Mouse (Mus musculus) G1E (cell line): ENCODE measurements around the gene Olfr1160. TPM values are rescaled to one million over a fixed set of nuclear protein-coding genes. Genes with fewer than 3 reads are reported as not detected.

ENCODE experiments used
- ATAC-seq: 2 replicates; pipeline ENCODE4 v1.8.0; 2016; ENCODE audit warnings: mild to moderate bottlenecking; ENCODE audit not compliant: insufficient number of reproducible peaks, poor library complexity, low FRiP score, severe bottlenecking; ENCODE audit errors: extremely low read depth
- DNase-seq: peaks from one replicate; pipeline ENCODE4 v3.0.0; 2012; ENCODE audit warnings: low spot score
- H3K27me3 ChIP-seq: 2 replicates; pipeline ENCODE4 v1.6.1; 2012; ENCODE audit warnings: mild to moderate bottlenecking, low read length, inconsistent platforms; ENCODE audit not compliant: insufficient read depth
- H3K36me3 ChIP-seq: replicated peaks from 2 replicates; pipeline ENCODE3; 2012; ENCODE audit warnings: mild to moderate bottlenecking, inconsistent platforms
- H3K4me1 ChIP-seq: 2 replicates; pipeline ENCODE4 v1.6.1; 2012; ENCODE audit warnings: low read depth, low read length, inconsistent platforms, mixed read lengths; ENCODE audit not compliant: insufficient read depth
- H3K4me3 ChIP-seq: 2 replicates; pipeline ENCODE4 v1.5.1; 2012; ENCODE audit warnings: low read depth, mild to moderate bottlenecking, inconsistent platforms, low read length, moderate library complexity, mixed read lengths
- H3K9me3 ChIP-seq: replicated peaks from 2 replicates; pipeline ENCODE4 v1.6.1; 2012; ENCODE audit warnings: inconsistent platforms
- CTCF ChIP-seq: IDR thresholded peaks from 2 replicates; pipeline ENCODE4 v1.5.1; 2012; ENCODE audit warnings: low read depth, low read length, inconsistent platforms, mixed read lengths
- GATA1 ChIP-seq: IDR thresholded peaks from 2 replicates; pipeline ENCODE4 v1.6.1; 2012; ENCODE audit warnings: borderline replicate concordance, low read length, inconsistent platforms, mixed read lengths
- GATA2 ChIP-seq: IDR thresholded peaks from 2 replicates; pipeline ENCODE4 v1.6.1; 2012; ENCODE audit warnings: low read depth, low read length, inconsistent platforms, borderline replicate concordance
- POLR2AphosphoS5 ChIP-seq: IDR thresholded peaks from 2 replicates; pipeline ENCODE4 v1.6.1; 2012; ENCODE audit warnings: low read depth, low read length, inconsistent platforms; ENCODE audit not compliant: insufficient replicate concordance
- TAL1 ChIP-seq: conservative IDR thresholded peaks from 2 replicates; pipeline ENCODE4 v1.6.1; 2012; ENCODE audit warnings: low read depth, low read length, inconsistent platforms, mixed read lengths
- polyA plus RNA-seq: library from polyadenylated mRNA; stranded (reverse); fragments of >175 nt; gene quantifications from 2 replicates; pipeline ENCODE4 v1.2.3, GENCODE M21; 2012
- total RNA-seq, 2 experiments: library from RNA; stranded (forward) in 1 of 2; stranded (reverse) in 1 of 2; fragments of 200-1000 nt in 1 of 2; fragments of >200 nt in 1 of 2; fragmentation: Nextera tagmentation in 1 of 2; gene quantifications; 2 replicates each; pipeline ENCODE4 v1.2.3; 2014 to 2017

Olfr1160 gene
- total and polyA plus RNA-seq, 3 experiments = 0.16 TPM; not detected in 2

DNA sequence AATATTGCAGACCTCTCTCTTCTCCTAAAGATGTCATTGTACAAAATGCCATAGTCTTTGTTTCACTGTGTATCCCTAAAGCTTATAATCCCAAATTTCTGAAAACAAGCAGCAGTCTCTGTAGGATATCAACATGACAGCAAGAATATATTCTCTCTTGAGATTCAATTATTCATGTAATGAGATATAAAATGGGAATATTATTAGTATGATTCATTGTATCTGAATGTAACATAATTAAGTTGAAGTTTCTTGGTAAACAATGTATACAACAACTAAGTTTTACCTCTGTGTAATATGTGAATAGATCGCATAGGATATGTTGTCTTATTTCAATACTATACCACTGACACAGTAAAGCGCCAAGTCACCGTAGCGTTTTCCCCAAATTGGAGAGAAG lies 39.9 kb downstream of the Olfr1160 start, which contains the start of gene Olfr1157:
TSS of gene Olfr1157 (minus strand) at position 101 of the 400 bp plus-strand sequence.
- Histone ChIP-seq H3K4me3 (no peak within 1 kb of the TSS), H3K27me3 (no peaks in the 10 kb centered on the region), H3K4me1 (no peaks in the 10 kb centered on the region), H3K36me3 (no peaks in the 10 kb centered on the region), H3K9me3 (no peaks in the 10 kb centered on the region)
- TF ChIP-seq GATA1 = no peak
- ATAC-seq (no peak), DNase-seq (no peak)

DNA sequence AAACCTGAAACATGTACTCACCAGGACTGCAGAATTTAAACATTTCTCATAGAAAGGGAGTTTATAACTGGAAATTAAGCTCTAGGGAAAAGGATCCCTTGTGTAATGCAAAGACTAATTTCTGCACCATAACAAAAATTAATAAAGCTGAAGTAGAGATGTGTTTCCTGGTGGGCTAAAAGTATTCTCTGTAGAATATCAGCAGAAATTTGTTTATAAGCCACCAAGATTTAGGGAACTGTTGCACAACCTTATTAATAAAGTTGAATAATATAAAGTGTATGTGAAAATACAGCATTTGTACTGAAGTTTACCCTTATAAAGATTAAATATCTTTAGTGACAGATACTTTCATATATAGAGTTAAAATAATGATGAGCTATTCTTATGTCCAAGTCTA lies 55.1 kb downstream of the Olfr1160 start, which contains the start of gene Olfr1156:
TSS of gene Olfr1156 (minus strand) at position 101 of the 400 bp plus-strand sequence.
- no peak for ATAC-seq
- H3K27me3 ChIP-seq = no peaks in the 10 kb centered on the region
- no peak within 1 kb of the TSS for H3K4me3 ChIP-seq
- H3K9me3 ChIP-seq = no peaks in the 10 kb centered on the region
- H3K36me3 ChIP-seq = no peaks in the 10 kb centered on the region
- no peak for TF ChIP-seq TAL1
- TF ChIP-seq GATA1 = no peak
- TF ChIP-seq CTCF = no peak
- no peak for TF ChIP-seq POLR2AphosphoS5
- TF ChIP-seq GATA2 = no peak
- no peaks in the 10 kb centered on the region for H3K4me1 ChIP-seq
- DNase-seq = no peak

Other genes with a start within 250 kb of the Olfr1160 start
Only the 20 nearest of the 23 such genes appear.
- not detected in 2 replicates for gene Olfr1145, start 198.4 kb downstream of the Olfr1160 start, total RNA-seq (2014; fragmentation: Nextera tagmentation)
- gene Olfr1145, start 198.4 kb downstream of the Olfr1160 start, total RNA-seq (2017) = not detected in 2 replicates
- gene Olfr1145, start 198.4 kb downstream of the Olfr1160 start, polyA plus RNA-seq = not detected in 2 replicates
- not detected in 2 replicates for gene Olfr1148, start 177.7 kb downstream of the Olfr1160 start, total RNA-seq (2014; fragmentation: Nextera tagmentation)
- 0.11 TPM in 1 of 2 replicates, not detected in the other for gene Olfr1148, start 177.7 kb downstream of the Olfr1160 start, total RNA-seq (2017)
- gene Olfr1148, start 177.7 kb downstream of the Olfr1160 start, polyA plus RNA-seq = not detected in 2 replicates
- gene Olfr1150-ps1, start 164.3 kb downstream of the Olfr1160 start, total RNA-seq (2014; fragmentation: Nextera tagmentation) = not detected in 2 replicates
- gene Olfr1150-ps1, start 164.3 kb downstream of the Olfr1160 start, total RNA-seq (2017) = 0.06 TPM in 1 of 2 replicates, not detected in the other
- not detected in 2 replicates for gene Olfr1150-ps1, start 164.3 kb downstream of the Olfr1160 start, polyA plus RNA-seq
- gene Olfr1151, start 152.4 kb downstream of the Olfr1160 start, total RNA-seq (2014; fragmentation: Nextera tagmentation) = not detected in 2 replicates
- gene Olfr1151, start 152.4 kb downstream of the Olfr1160 start, total RNA-seq (2017) = 0.38 TPM in 1 of 2 replicates, not detected in the other
- not detected in 2 replicates for gene Olfr1151, start 152.4 kb downstream of the Olfr1160 start, polyA plus RNA-seq
- not detected in 2 replicates for gene Olfr1152, start 141.8 kb downstream of the Olfr1160 start, total RNA-seq (2014; fragmentation: Nextera tagmentation)
- 0.12 and 0.16 TPM in 2 replicates for gene Olfr1152, start 141.8 kb downstream of the Olfr1160 start, total RNA-seq (2017)
- gene Olfr1152, start 141.8 kb downstream of the Olfr1160 start, polyA plus RNA-seq = not detected in 2 replicates
- gene Olfr1153, start 113.3 kb downstream of the Olfr1160 start, total RNA-seq (2014; fragmentation: Nextera tagmentation) = not detected in 2 replicates
- gene Olfr1153, start 113.3 kb downstream of the Olfr1160 start, total RNA-seq (2017) = 0.12 and 0.27 TPM in 2 replicates
- gene Olfr1153, start 113.3 kb downstream of the Olfr1160 start, polyA plus RNA-seq = not detected in 2 replicates
- not detected in 2 replicates for gene Olfr1154, start 103.1 kb downstream of the Olfr1160 start, total RNA-seq (2014; fragmentation: Nextera tagmentation)
- gene Olfr1154, start 103.1 kb downstream of the Olfr1160 start, total RNA-seq (2017) = not detected in 2 replicates
- gene Olfr1154, start 103.1 kb downstream of the Olfr1160 start, polyA plus RNA-seq = not detected in 2 replicates
- gene Olfr1155, start 63.1 kb downstream of the Olfr1160 start, total RNA-seq (2014; fragmentation: Nextera tagmentation) = not detected in 2 replicates
- gene Olfr1155, start 63.1 kb downstream of the Olfr1160 start, total RNA-seq (2017) = 0.06 and 0.33 TPM in 2 replicates
- not detected in 2 replicates for gene Olfr1155, start 63.1 kb downstream of the Olfr1160 start, polyA plus RNA-seq
- not detected in 2 replicates for gene Olfr1156, start 55.2 kb downstream of the Olfr1160 start, total RNA-seq (2014; fragmentation: Nextera tagmentation)
- gene Olfr1156, start 55.2 kb downstream of the Olfr1160 start, total RNA-seq (2017) = 0.16 and 0.29 TPM in 2 replicates
- not detected in 2 replicates for gene Olfr1156, start 55.2 kb downstream of the Olfr1160 start, polyA plus RNA-seq
- not detected in 2 replicates for gene Olfr1157, start 40.0 kb downstream of the Olfr1160 start, total RNA-seq (2014; fragmentation: Nextera tagmentation)
- not detected in 2 replicates for gene Olfr1157, start 40.0 kb downstream of the Olfr1160 start, total RNA-seq (2017)
- not detected in 2 replicates for gene Olfr1157, start 40.0 kb downstream of the Olfr1160 start, polyA plus RNA-seq
- not detected in 2 replicates for gene Olfr74, start 33.6 kb downstream of the Olfr1160 start, total RNA-seq (2014; fragmentation: Nextera tagmentation)
- gene Olfr74, start 33.6 kb downstream of the Olfr1160 start, total RNA-seq (2017) = not detected in 2 replicates
- gene Olfr74, start 33.6 kb downstream of the Olfr1160 start, polyA plus RNA-seq = not detected in 2 replicates
- gene Olfr1158, start 18.2 kb downstream of the Olfr1160 start, total RNA-seq (2014; fragmentation: Nextera tagmentation) = not detected in 2 replicates
- gene Olfr1158, start 18.2 kb downstream of the Olfr1160 start, total RNA-seq (2017) = 0.29 TPM in 1 of 2 replicates, not detected in the other
- not detected in 2 replicates for gene Olfr1158, start 18.2 kb downstream of the Olfr1160 start, polyA plus RNA-seq
- not detected in 2 replicates for gene Olfr1161, start 14.5 kb upstream of the Olfr1160 start, total RNA-seq (2014; fragmentation: Nextera tagmentation)
- 0.23 TPM in 1 of 2 replicates, not detected in the other for gene Olfr1161, start 14.5 kb upstream of the Olfr1160 start, total RNA-seq (2017)
- not detected in 2 replicates for gene Olfr1161, start 14.5 kb upstream of the Olfr1160 start, polyA plus RNA-seq
- gene Olfr73, start 29.4 kb upstream of the Olfr1160 start, total RNA-seq (2014; fragmentation: Nextera tagmentation) = not detected in 2 replicates
- 0.38 TPM in 1 of 2 replicates, not detected in the other for gene Olfr73, start 29.4 kb upstream of the Olfr1160 start, total RNA-seq (2017)
- not detected in 2 replicates for gene Olfr73, start 29.4 kb upstream of the Olfr1160 start, polyA plus RNA-seq
- not detected in 2 replicates for gene Olfr1162, start 42.9 kb upstream of the Olfr1160 start, total RNA-seq (2014; fragmentation: Nextera tagmentation)
- 0.06 TPM in 1 of 2 replicates, not detected in the other for gene Olfr1162, start 42.9 kb upstream of the Olfr1160 start, total RNA-seq (2017)
- gene Olfr1162, start 42.9 kb upstream of the Olfr1160 start, polyA plus RNA-seq = not detected in 2 replicates
- not detected in 2 replicates for gene Olfr1163, start 63.6 kb upstream of the Olfr1160 start, total RNA-seq (2014; fragmentation: Nextera tagmentation)
- 0.12 TPM in 1 of 2 replicates, not detected in the other for gene Olfr1163, start 63.6 kb upstream of the Olfr1160 start, total RNA-seq (2017)
- gene Olfr1163, start 63.6 kb upstream of the Olfr1160 start, polyA plus RNA-seq = not detected in 2 replicates
- not detected in 2 replicates for gene Olfr1164, start 85.7 kb upstream of the Olfr1160 start, total RNA-seq (2014; fragmentation: Nextera tagmentation)
- not detected in 2 replicates for gene Olfr1164, start 85.7 kb upstream of the Olfr1160 start, total RNA-seq (2017)
- not detected in 2 replicates for gene Olfr1164, start 85.7 kb upstream of the Olfr1160 start, polyA plus RNA-seq
- gene Olfr1166, start 120.0 kb upstream of the Olfr1160 start, total RNA-seq (2014; fragmentation: Nextera tagmentation) = not detected in 2 replicates
- 0.05 TPM in 1 of 2 replicates, not detected in the other for gene Olfr1166, start 120.0 kb upstream of the Olfr1160 start, total RNA-seq (2017)
- not detected in 2 replicates for gene Olfr1166, start 120.0 kb upstream of the Olfr1160 start, polyA plus RNA-seq
- gene Olfr1167, start 146.9 kb upstream of the Olfr1160 start, total RNA-seq (2014; fragmentation: Nextera tagmentation) = not detected in 2 replicates
- gene Olfr1167, start 146.9 kb upstream of the Olfr1160 start, total RNA-seq (2017) = 0.16 TPM in 1 of 2 replicates, not detected in the other
- not detected in 2 replicates for gene Olfr1167, start 146.9 kb upstream of the Olfr1160 start, polyA plus RNA-seq
- not detected in 2 replicates for gene Olfr1168, start 173.6 kb upstream of the Olfr1160 start, total RNA-seq (2014; fragmentation: Nextera tagmentation)
- gene Olfr1168, start 173.6 kb upstream of the Olfr1160 start, total RNA-seq (2017) = 0.11 TPM in 1 of 2 replicates, not detected in the other
- not detected in 2 replicates for gene Olfr1168, start 173.6 kb upstream of the Olfr1160 start, polyA plus RNA-seq